Mouse (Mus musculus) T-cell, adult 2 months (primary cell): Measurements from ENCODE around the gene Pak1.

Experiments used
- DNase-seq: peaks from one replicate; pipeline ENCODE4 v3.0.0; 2022; ENCODE audit warnings: low spot score

Pak1 gene

DNA sequence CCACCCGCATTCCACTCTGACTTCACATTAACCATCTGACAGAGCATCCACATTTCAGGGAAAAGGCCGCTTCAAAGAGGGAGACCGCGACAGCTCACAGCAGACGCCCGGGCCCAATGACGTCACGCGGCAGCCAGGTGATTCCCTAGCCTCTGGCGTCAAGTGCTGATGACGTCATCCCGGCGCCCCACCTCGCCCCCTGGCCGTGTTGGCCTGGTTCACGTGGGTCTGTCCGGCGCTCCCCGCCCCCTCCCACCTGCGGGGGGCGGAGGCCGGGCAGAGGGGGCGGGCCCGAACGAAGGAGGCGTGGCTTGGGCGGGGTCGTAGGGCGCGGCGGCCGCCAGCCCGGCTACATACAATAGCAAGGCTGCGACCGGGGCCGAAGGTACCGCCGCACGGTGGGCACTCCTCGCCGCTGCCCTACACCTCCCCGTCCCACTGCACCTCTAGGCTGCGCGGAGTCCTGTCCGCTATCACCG lies at the start of gene Pak1:
Gene Pak1, plus strand, starts transcription at position 352 of the 479 bp plus-strand sequence.
- DNase-seq, result peak; percentile 86

DNA sequence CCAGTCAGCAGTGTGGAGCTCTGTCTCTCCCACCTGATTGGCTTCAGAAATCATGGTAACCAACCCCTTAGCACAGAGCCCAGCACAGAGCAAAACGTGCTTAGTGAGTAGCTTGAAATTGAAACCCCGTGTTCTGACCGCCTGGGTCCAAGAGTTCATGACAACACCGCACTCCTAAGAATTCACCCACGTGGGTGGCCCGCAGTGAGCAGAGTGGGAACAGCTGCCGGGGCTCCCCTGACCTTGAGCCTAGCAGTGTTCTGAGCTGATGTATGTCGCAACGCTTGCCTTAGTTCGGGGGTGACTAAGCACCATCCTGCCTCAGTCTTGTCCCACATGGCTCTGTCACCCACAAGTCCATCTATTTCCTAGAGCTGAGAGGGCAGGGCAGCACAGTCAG lies 47.4 kb upstream of the Pak1 start:
- DNase-seq, result no peak

DNA sequence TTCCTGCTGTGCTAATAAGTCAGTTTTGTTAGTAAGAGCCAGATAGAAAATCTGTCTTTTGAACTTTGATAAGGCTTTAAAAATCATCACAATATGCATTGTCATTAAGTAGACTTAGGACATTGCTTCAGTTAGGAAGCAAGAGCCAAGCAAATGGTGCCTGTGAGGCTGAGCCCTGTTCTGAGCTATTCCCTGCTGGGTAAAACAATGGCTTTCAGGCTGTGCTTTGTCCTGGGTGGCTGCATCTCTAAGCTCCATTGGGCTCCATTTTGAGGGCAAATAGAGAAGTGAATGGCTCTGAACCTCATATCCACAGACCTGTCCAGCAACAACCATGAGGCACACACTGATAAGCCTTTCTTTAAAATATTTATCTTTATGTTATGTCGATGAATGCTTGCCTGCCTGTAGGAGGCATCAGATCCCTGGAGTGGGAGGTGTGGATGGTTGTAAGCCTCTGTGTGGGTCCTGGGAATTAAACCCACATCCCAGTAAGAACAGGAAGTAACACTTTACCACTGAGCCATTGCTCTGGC lies 46.5 kb upstream of the Pak1 start:
- no peak for DNase-seq

- peak; percentile 47 for DNase-seq
Observed at GRCm38 (mm10) chr7:97745299-97745698, 43.0 kb upstream of the Pak1 start.

GRCm38 (mm10) chr7:97747176-97747707 lies 41.1 kb upstream of the Pak1 start:
- DNase-seq, result no peak

DNA sequence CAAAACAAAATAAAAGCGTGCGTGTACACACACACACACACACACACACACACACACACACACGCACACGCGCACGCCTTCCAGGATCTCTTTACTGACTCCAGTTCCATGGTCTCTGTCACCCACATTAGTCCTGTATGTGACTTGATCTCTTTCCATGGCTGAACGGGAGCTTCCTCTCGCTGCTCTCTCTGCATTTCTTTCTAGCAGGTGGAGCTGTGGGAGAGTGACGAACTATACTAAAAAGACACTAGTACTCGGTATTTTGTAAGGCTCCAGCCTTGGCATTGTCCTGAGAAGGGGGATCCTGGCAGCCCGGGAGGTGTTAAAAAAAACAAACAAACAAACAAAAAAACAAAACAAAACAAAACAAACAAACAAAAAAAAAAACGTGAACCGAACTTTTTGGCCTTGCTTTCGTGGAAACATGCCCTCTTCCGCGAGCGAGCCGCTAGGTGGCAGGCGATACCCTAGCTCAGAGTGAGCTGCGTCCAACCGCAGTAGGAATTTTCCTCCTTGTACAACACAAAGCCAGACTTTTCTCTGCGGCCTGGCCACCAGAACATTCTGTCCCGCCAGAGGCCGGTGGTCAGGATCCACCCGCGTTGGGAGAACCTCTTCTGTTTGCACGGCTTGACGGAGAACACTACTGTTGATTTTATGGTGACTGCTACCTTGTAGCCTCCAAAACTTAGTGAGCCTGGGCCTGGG lies 40.4 kb upstream of the Pak1 start:
- peak; percentile 71 for DNase-seq

DNA sequence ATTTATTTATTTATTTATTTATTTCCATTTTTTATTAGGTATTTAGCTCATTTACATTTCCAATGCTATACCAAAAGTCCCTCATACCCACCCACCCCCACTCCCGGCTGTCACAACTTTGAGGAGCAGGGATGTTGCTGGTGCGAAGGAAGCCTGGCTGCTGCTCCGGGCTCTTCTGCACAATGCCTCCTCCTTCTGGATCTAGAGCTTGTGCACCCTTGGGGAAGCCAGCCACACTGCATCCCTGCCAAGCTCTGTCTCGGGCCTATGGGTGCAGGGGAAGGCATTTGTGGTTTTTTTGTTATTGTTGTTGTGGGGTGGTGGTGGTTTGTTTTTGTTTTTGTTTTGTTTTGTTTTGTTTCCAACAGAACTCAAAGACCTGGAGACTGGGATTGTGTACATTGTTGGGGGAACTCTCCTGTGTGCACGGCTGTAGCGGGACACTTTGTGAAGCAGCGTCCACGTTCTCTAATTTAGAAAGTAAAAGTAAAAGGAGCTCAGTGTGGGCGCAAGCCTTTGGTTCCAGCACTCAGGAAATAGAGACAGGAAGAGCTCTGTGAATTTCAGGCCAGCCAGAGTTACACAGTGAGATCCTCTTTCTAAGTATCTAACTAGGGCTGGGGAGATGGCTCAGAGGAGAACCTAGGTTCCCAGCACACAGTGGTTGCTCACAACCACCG lies 39.7 kb upstream of the Pak1 start:
- peak; percentile 61 for DNase-seq

- DNase-seq, result peak; percentile 71
Observed at GRCm38 (mm10) chr7:97749207-97750190, 38.8 kb upstream of the Pak1 start.

GRCm38 (mm10) chr7:97756967-97757881 lies 31.1 kb upstream of the Pak1 start:
- DNase-seq, result no peak

GRCm38 (mm10) chr7:97764591-97764990 lies 23.8 kb upstream of the Pak1 start:
- no peak for DNase-seq

DNA sequence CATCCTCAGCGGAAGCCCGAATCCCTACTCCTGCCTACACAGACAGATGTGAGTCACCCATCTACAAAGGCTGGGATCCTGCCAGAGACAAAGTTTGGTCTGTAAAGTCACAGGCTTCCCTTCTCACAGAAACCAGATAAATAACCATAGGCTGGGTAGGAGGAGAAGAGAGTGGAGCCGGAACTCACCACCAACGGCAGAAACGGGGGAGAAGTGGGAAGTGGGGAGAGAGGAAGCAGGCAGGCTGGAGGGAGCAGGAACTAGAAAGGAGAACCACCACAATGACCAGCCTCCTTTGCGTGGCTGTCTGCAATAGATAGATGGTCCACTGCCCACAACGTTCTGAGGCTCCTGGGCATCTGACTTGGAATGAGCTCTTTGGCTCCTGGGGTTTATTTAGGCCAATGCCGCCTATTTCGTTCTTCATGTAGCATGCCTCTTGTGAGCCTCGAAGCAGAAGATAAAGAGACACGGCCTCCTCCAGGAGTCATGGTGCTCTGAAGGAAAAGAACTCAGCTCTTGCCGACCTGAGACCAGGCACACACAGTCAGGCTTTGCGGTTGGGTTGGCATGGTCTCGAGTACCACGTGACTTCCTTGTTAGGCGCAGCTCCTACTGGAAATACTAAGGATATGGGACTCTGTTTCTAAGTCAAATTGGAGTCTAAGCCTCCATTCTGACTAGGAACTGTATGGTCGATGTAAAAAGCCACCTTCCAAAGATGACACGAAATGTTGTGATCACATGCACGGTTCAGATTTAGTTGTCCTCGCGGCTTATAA lies 23.0 kb upstream of the Pak1 start:
- DNase-seq, result no peak

- DNase-seq, result no peak
Observed at GRCm38 (mm10) chr7:97765963-97766347, 22.4 kb upstream of the Pak1 start.

DNA sequence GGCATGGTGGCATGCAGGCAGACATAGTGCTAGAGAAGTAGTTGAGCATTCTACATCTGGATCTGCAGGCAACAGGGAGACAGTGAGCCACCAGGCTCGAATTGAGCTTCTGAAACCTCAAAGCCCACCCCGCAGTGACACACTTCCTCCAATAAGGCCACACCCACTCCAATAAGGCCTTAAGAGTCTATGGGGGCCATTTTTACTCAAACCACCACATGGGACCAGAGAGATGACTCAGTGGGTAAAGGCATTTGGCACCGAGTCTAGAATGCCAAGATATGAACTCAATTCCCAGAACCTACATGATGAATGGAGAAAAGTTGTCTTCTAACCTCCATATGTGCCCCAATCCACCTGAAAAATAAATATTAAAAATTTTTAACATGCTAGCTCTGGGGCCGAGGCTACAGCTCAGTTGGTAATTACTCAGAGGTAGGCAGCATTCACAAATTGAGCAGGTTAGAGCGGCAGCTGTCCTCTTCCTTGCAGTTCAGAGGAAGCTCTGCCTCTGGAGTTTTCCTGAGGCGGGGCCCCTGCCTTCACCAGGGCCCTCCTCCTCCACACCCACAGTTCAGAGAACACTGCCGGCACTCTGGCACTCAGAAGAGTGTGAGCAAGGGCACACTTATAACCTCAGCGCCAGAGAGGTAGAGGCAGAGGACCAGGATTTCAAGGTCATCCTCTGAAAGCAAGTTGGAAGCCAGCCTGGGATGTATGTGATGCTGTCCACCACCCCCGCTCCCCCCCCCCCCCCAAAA lies 21.8 kb upstream of the Pak1 start:
- DNase-seq, result no peak

DNA sequence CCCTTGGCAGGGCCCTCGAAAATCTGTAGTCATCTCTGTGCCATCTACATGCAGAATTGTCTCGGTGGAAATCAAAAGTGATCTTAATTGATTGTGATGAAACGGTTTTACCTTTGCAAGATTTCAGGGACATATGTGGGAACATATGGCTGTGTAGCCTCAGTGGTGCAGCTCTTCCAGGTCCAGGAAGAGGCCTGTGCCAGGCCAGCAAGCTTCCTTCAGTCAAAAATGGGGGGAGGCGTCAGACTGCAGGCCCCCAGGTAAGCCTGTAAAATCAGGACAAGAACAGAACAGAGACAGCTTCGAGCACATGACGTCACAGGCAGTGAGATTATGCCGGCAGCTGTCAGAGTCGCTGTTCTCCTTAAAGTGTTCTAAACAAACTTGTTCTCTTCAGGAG lies 20.5 kb upstream of the Pak1 start:
- DNase-seq, result no peak

DNA sequence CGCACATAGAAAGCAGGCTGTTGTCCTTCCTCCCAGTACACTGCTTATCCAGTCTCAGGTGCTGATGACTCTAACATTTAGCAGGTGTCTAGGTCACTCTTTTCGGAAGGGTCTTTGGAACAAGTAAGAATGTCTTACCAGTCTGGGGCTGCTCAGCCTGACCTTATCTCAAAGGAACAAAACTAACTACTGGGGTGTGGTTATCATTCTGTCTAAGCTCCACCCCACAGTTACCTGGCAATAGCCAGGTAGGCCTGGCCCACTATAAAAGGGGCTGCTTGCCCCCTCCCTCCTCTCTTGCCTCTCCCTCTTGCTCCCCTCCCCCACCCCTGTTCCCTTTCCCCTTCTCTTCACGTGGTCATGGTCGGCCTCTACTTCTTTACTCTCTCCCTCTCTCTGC lies 19.3 kb upstream of the Pak1 start:
- DNase-seq, result no peak

- no peak for DNase-seq
Observed at GRCm38 (mm10) chr7:97770841-97771620, 17.3 kb upstream of the Pak1 start.

DNA sequence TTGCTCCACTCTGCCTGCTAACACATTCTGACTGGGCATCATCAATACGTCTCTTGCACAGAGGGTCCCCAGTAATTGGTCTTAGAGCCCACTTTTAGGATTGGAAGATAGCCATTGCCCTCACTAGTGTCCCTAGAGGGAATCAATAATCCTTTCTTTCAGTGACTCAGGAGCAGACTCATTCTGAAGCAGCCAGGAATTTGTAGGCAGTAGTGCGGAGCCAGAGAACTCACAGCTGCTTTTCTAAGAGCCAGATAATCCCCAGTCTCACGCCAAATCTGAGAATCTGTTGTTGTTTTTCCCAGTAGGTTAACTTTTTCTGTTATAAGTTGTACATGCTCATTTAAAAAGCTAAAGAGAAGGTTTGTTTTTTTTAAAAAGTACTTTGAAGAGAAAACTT lies 13.0 kb upstream of the Pak1 start:
- DNase-seq, result no peak

- DNase-seq, result no peak
Observed at GRCm38 (mm10) chr7:97775923-97776322, 12.4 kb upstream of the Pak1 start.
